Mouse (Mus musculus) CH12.LX (cell line): ENCODE data around the gene Dph1. TPM values are rescaled to one million over a fixed set of nuclear protein-coding genes. Genes with fewer than 3 reads are reported as not detected.

Source experiments
- DNase-seq: peaks from one replicate; pipeline ENCODE4 v3.0.0-alpha.2; 2013; ENCODE audit errors: extremely low read depth
- H3K27ac ChIP-seq: 2 replicates; pipeline ENCODE4 v1.5.1; 2012; ENCODE audit warnings: low read depth, mild to moderate bottlenecking, control low read depth, moderate library complexity; ENCODE audit not compliant: insufficient read depth
- H3K27me3 ChIP-seq: replicated peaks from 2 replicates; pipeline ENCODE3; 2012; ENCODE audit warnings: inconsistent platforms
- H3K36me3 ChIP-seq, 2 experiments: replicated peaks in 1 of 2; 2 replicates each; pipeline versions ENCODE3 to v1.6.1; 2012; ENCODE audit warnings: inconsistent platforms in 1 of 2, low read length in 1 of 2, mild to moderate bottlenecking in 1 of 2, mixed read lengths in 1 of 2, moderate library complexity in 1 of 2; ENCODE audit not compliant: control insufficient read depth in 1 of 2, insufficient read depth in 1 of 2
- H3K4me1 ChIP-seq, 2 experiments: 2 replicates each; pipeline ENCODE4 v1.6.1; 2012; ENCODE audit warnings: inconsistent platforms in 1 of 2, moderate library complexity in 1 of 2; ENCODE audit not compliant: insufficient read depth in 2 of 2, control insufficient read depth in 1 of 2
- H3K4me2 ChIP-seq: 2 replicates; pipeline ENCODE4 v1.6.1; 2012; ENCODE audit warnings: low read depth, mild to moderate bottlenecking, control low read depth; ENCODE audit not compliant: poor library complexity, insufficient read depth, severe bottlenecking
- H3K4me3 ChIP-seq, 3 experiments: fragments of 150-350 bp in 1 of 3; sonication (generic) in 1 of 3; replicated peaks in 1 of 3; 2 replicates each; pipeline versions ENCODE3 to v1.5.1; 2011 to 2012; ENCODE audit warnings: low read depth in 2 of 3, low read length in 2 of 3, mild to moderate bottlenecking in 2 of 3, moderate library complexity in 2 of 3, control low read depth in 1 of 3, improper control_type of control experiment in 1 of 3, inconsistent platforms in 1 of 3, mixed read lengths in 1 of 3; ENCODE audit not compliant: poor library complexity in 1 of 3
- H3K79me2 ChIP-seq: replicated peaks from 2 replicates; pipeline ENCODE4 v1.6.1; 2012; ENCODE audit warnings: mild to moderate bottlenecking, moderate library complexity; ENCODE audit not compliant: control insufficient read depth, poor library complexity, insufficient read depth, severe bottlenecking; ENCODE audit errors: extremely low read depth
- H3K9ac ChIP-seq: 2 replicates; pipeline ENCODE4 v1.6.1; 2012; ENCODE audit warnings: low read depth, mild to moderate bottlenecking, control low read depth, moderate library complexity; ENCODE audit not compliant: insufficient read depth
- H3K9me3 ChIP-seq: replicated peaks from 2 replicates; pipeline ENCODE3; 2012; ENCODE audit warnings: low read length, inconsistent platforms, mixed read lengths
- CHD1 ChIP-seq: IDR thresholded peaks from 2 replicates; pipeline ENCODE4 v1.6.1; 2012; ENCODE audit warnings: low read depth, low read length, improper control_type of control experiment, inconsistent platforms
- CHD2 ChIP-seq: IDR thresholded peaks from 2 replicates; pipeline ENCODE4 v1.6.1; 2011; ENCODE audit warnings: low read length, improper control_type of control experiment
- ELF1 ChIP-seq: IDR thresholded peaks from 2 replicates; pipeline ENCODE4 v1.6.1; 2014; ENCODE audit warnings: low read depth, mild to moderate bottlenecking, inconsistent platforms, low read length, improper control_type of control experiment
- ETS1 ChIP-seq: conservative IDR thresholded peaks from 2 replicates; pipeline ENCODE4 v1.6.1; 2012; ENCODE audit warnings: low read depth, mild to moderate bottlenecking, inconsistent platforms, low read length, improper control_type of control experiment, moderate library complexity
- GABPA ChIP-seq: IDR thresholded peaks from 2 replicates; pipeline ENCODE4 v1.6.1; 2012; ENCODE audit warnings: low read depth, low read length, improper control_type of control experiment, inconsistent platforms; ENCODE audit not compliant: insufficient replicate concordance
- IRF4 ChIP-seq: IDR thresholded peaks from 2 replicates; pipeline ENCODE4 v1.6.1; 2014; ENCODE audit warnings: low read depth, mild to moderate bottlenecking, inconsistent platforms, low read length, improper control_type of control experiment
- JUND ChIP-seq: conservative IDR thresholded peaks from 2 replicates; pipeline ENCODE4 v1.6.1; 2011; ENCODE audit warnings: low read depth, low read length, improper control_type of control experiment
- MAFK ChIP-seq: IDR thresholded peaks from 2 replicates; pipeline ENCODE4 v1.6.1; 2011; ENCODE audit warnings: low read length, improper control_type of control experiment; ENCODE audit not compliant: insufficient replicate concordance
- MAZ ChIP-seq: IDR thresholded peaks from 2 replicates; pipeline ENCODE4 v1.6.1; 2012; ENCODE audit warnings: low read depth, mild to moderate bottlenecking, inconsistent platforms, low read length, improper control_type of control experiment, moderate library complexity
- MXI1 ChIP-seq: IDR thresholded peaks from 2 replicates; pipeline ENCODE4 v1.6.1; 2011; ENCODE audit warnings: mild to moderate bottlenecking, low read depth, low read length, improper control_type of control experiment
- RCOR1 ChIP-seq: conservative IDR thresholded peaks from 2 replicates; pipeline ENCODE4 v1.6.1; 2012; ENCODE audit warnings: low read depth, mild to moderate bottlenecking, inconsistent platforms, low read length, improper control_type of control experiment
- UBTF ChIP-seq: IDR thresholded peaks from 2 replicates; pipeline ENCODE4 v1.6.1; 2012; ENCODE audit warnings: low read depth, mild to moderate bottlenecking, inconsistent platforms, low read length, improper control_type of control experiment, moderate library complexity
- USF1 ChIP-seq: IDR thresholded peaks from 2 replicates; pipeline ENCODE4 v1.6.1; 2014; ENCODE audit warnings: low read depth, mild to moderate bottlenecking, inconsistent platforms, low read length, improper control_type of control experiment
- USF2 ChIP-seq: conservative IDR thresholded peaks from 2 replicates; pipeline ENCODE4 v1.6.1; 2011; ENCODE audit warnings: low read depth, low read length, improper control_type of control experiment
- ZMIZ1 ChIP-seq: IDR thresholded peaks from 2 replicates; pipeline ENCODE4 v1.6.1; 2012; ENCODE audit warnings: low read depth, mild to moderate bottlenecking, inconsistent platforms, low read length, improper control_type of control experiment
- dilution Hi-C: fragments of 300-500 bp; cut with MboI; formaldehyde crosslinking; loops from 2 replicates; pipeline ENCODE4 v1.14.3; 2020; ENCODE audit warnings: low sequenced_read_pairs; ENCODE audit not compliant: extremely low pct_unique_long_range_greater_than_20kb, extremely low pct_ligation_motif_present
- in situ Hi-C: fragments of 300-500 bp; cut with MboI; formaldehyde crosslinking; loops from 3 replicates; pipeline ENCODE4 v1.14.3; 2019; ENCODE audit warnings: low sequenced_read_pairs, low pct_ligation_motif_present, low pct_unique_long_range_greater_than_20kb, mixed read lengths
- polyA plus RNA-seq: library from polyadenylated mRNA; unstranded; fragments of >175 nt; gene quantifications from 2 replicates; pipeline ENCODE4 v1.2.1, GENCODE M21; 2012; ENCODE audit warnings: low read depth; ENCODE audit not compliant: insufficient read length
- total RNA-seq, 2 experiments: library from RNA; depleted of rRNA; stranded (reverse); fragments of 300-350 nt in 1 of 2; fragments of >200 nt in 1 of 2; gene quantifications; 2 replicates each; pipeline ENCODE4 v1.2.3; 2012 to 2014

Dph1 gene
- total and polyA plus RNA-seq, 3 experiments, result 47.7 to 57.0 (median 54.7) TPM

- Histone ChIP-seq H3K4me3 (no peak overlapping the region), H3K9me3 (no peaks in the 10 kb centered on the region), H3K79me2 (no peaks in the 10 kb centered on the region), H3K27ac (no peak overlapping the region), H3K9ac (no peak overlapping the region), H3K36me3 (peaks cover 24 to 73% of the 10 kb centered on the region in 2 experiments), H3K4me2 (no peak overlapping the region), H3K4me1 (peaks cover 6 to 33% of the 10 kb centered on the region in 2 experiments), H3K27me3 (no peaks in the 10 kb centered on the region)
- TF ChIP-seq ELF1 (peak; percentile 61), IRF4 (no peak)
- dilution Hi-C loops, result no loop called here
- in situ Hi-C loops, result no loop called here
- no peak for DNase-seq
Observed at GRCm38 (mm10) chr11:75147846-75148168, 43.2 kb downstream of the Dph1 start.

GRCm38 (mm10) chr11:75147106-75147845 lies 43.8 kb downstream of the Dph1 start:
- Histone ChIP-seq H3K79me2 (no peaks in the 10 kb centered on the region), H3K27me3 (no peaks in the 10 kb centered on the region), H3K27ac (no peak overlapping the region), H3K4me3 (no peak overlapping the region), H3K9me3 (no peaks in the 10 kb centered on the region), H3K4me1 (peaks cover 3 to 29% of the 10 kb centered on the region in 2 experiments)
- TF ChIP-seq USF2, result no peak
- no peak for TF ChIP-seq UBTF
- TF ChIP-seq MAFK, result no peak
- no peak for TF ChIP-seq CHD2
- TF ChIP-seq MXI1, result no peak
- TF ChIP-seq JUND, result no peak
- TF ChIP-seq CHD1, result no peak
- TF ChIP-seq GABPA, result no peak
- TF ChIP-seq ELF1, result no peak
- TF ChIP-seq ZMIZ1, result no peak
- no peak for TF ChIP-seq USF1
- no peak for TF ChIP-seq ETS1
- TF ChIP-seq MAZ, result no peak
- TF ChIP-seq RCOR1, result no peak
- TF ChIP-seq, all 38 proteins: peak for 0
- dilution Hi-C loops, result no loop called here
- Histone ChIP-seq H3K36me3 (peaks cover 28 to 78% of the 10 kb centered on the region in 2 experiments), H3K9ac (no peak overlapping the region), H3K4me2 (no peak overlapping the region)
- in situ Hi-C loops, result no loop called here
- DNase-seq, result no peak
